Mouse (Mus musculus): ENCODE data around the gene D7Ertd443e.

DNA sequence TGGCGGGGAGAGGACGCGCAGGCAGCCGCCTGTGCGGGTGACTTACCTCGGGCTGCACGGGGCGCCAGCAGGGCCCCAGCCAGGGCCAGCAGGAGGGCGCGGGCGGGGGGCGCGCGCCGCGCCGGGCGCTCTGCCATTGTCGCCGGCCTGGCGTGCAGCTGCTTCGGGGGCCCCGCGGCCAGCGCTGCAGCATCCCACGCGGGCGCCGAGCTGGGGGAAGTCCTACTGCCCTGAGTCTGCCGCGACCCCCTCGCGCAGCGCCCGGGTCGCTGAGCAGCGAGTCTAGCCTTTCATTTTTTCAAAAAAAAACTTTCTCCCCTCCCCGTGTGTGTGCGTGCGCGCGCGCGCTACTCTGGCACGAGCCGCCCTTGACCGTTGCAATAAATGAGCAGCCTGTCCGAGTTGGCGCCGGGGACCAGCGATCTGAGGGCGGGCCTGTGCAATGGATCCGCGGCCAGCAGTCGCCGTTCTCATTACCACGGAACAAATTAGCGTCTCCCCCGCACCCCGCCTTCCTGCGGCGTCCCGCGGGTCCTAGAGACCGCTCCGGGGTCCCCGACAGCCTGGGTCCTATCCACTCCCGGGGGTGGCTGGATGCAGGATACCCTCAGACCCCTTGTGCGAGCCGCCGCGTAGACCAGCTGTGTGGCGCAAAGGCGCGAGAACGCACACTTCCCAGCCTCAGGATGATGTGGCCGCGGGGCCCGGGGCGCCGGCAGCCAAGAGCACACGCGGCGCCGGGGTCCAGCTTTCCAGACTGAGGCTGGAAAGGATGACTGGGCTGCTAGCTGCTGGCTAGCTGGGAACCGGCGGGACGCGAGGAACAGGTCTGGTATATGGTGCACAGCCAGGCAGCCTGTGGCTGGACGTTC, 160.5 kb downstream of the D7Ertd443e start:
- TF ChIP-seq CTCF (IDR thresholded peaks at IDR 0.05; ENCODE audit: low read depth): no peak
- TF ChIP-seq EP300 (IDR thresholded peaks at IDR 0.05; ENCODE audit: low read depth): no peak

Measured in heart, postnatal 0 days (tissue).